Mouse (Mus musculus) erythroblast, embryonic 14.5 days (primary cell): ENCODE data around the gene Gm28036. TPM values are rescaled to one million over a fixed set of nuclear protein-coding genes. Genes with fewer than 3 reads are reported as not detected.

Experiments
- H3K27me3 ChIP-seq: 2 replicates; pipeline ENCODE4 v1.6.1; 2012; ENCODE audit warnings: inconsistent platforms; ENCODE audit not compliant: control insufficient read depth
- H3K36me3 ChIP-seq: 2 replicates; pipeline ENCODE4 v1.6.1; 2012; ENCODE audit warnings: mild to moderate bottlenecking, inconsistent platforms; ENCODE audit not compliant: control insufficient read depth
- H3K4me1 ChIP-seq: 2 replicates; pipeline ENCODE4 v1.6.1; 2012; ENCODE audit warnings: inconsistent platforms; ENCODE audit not compliant: control insufficient read depth
- H3K4me3 ChIP-seq: replicated peaks from 2 replicates; pipeline ENCODE3; 2012; ENCODE audit warnings: moderate library complexity, mild to moderate bottlenecking, inconsistent platforms
- H3K9me3 ChIP-seq: 2 replicates; pipeline ENCODE4 v1.6.1; 2012; ENCODE audit warnings: low read length, inconsistent platforms, mixed read lengths; ENCODE audit not compliant: control insufficient read depth
- GATA1 ChIP-seq: IDR thresholded peaks from 2 replicates; pipeline ENCODE4 v1.6.1; 2012; ENCODE audit warnings: low read length, inconsistent platforms, mixed read lengths
- TAL1 ChIP-seq: IDR thresholded peaks from 3 replicates; pipeline ENCODE4 v1.6.1; 2012; ENCODE audit warnings: low read length, inconsistent platforms, mixed read lengths
- polyA plus RNA-seq: library from polyadenylated mRNA; stranded (reverse); fragments of >175 nt; gene quantifications from 2 replicates; pipeline ENCODE4 v1.2.3, GENCODE M21; 2012

Gene Gm28036
- polyA plus RNA-seq, 1 experiment: not detected

- H3K4me3 ChIP-seq: no peak overlapping the region
- TF ChIP-seq TAL1: no peak
- TF ChIP-seq GATA1: no peak
- H3K27me3 ChIP-seq: no peaks in the 10 kb centered on the region
- peaks cover 42% of the 10 kb centered on the region for H3K4me1 ChIP-seq
- H3K9me3 ChIP-seq: no peaks in the 10 kb centered on the region
- H3K36me3 ChIP-seq: no peaks in the 10 kb centered on the region
Observed at GRCm38 (mm10) chr2:156025482-156025881, 101.4 kb downstream of the Gm28036 start.

Other genes with a start within 250 kb of the Gm28036 start
- gene Uqcc1, start 196.8 kb downstream of the Gm28036 start, polyA plus RNA-seq: 0.09 and 0.47 TPM in 2 replicates
- not detected in 2 replicates for gene Gm15557, start 186.4 kb downstream of the Gm28036 start, polyA plus RNA-seq
- 0.04 TPM in 1 of 2 replicates, not detected in the other for gene Gdf5, start 181.7 kb downstream of the Gm28036 start, polyA plus RNA-seq
- gene Cep250, start 170.6 kb downstream of the Gm28036 start, polyA plus RNA-seq: 3.7 and 3.8 TPM in 2 replicates
- 0.03 and 0.04 TPM in 2 replicates for gene 6430550D23Rik, start 119.1 kb downstream of the Gm28036 start, polyA plus RNA-seq
- 7.3 and 7.5 TPM in 2 replicates for gene Ergic3, start 119.0 kb downstream of the Gm28036 start, polyA plus RNA-seq
- not detected in 2 replicates for gene Fer1l4, start 74.1 kb downstream of the Gm28036 start, polyA plus RNA-seq
- gene Spag4, start 61.9 kb downstream of the Gm28036 start, polyA plus RNA-seq: 0.08 and 0.09 TPM in 2 replicates
- gene Cpne1, start 15.1 kb downstream of the Gm28036 start, polyA plus RNA-seq: 1.1 and 2.0 TPM in 2 replicates
- gene Rbm12, start 15.1 kb downstream of the Gm28036 start, polyA plus RNA-seq: 0.28 and 0.31 TPM in 2 replicates
- gene Romo1, start 16.9 kb upstream of the Gm28036 start, polyA plus RNA-seq: 41.6 and 50.1 TPM in 2 replicates
- 3.2 and 3.4 TPM in 2 replicates for gene Nfs1, start 17.1 kb upstream of the Gm28036 start, polyA plus RNA-seq
- gene Rbm39, start 53.1 kb upstream of the Gm28036 start, polyA plus RNA-seq: 37.5 TPM in 2 replicates
- gene Phf20, start 69.4 kb upstream of the Gm28036 start, polyA plus RNA-seq: 1.2 and 1.5 TPM in 2 replicates
- not detected in 2 replicates for gene Cnbd2, start 185.2 kb upstream of the Gm28036 start, polyA plus RNA-seq
- gene Scand1, start 185.6 kb upstream of the Gm28036 start, polyA plus RNA-seq: 85.2 and 101 TPM in 2 replicates